Mouse (Mus musculus) CH12.LX (cell line): ENCODE measurements around the gene Gtf2ird2. TPM values are rescaled to one million over a fixed set of nuclear protein-coding genes. Genes with fewer than 3 reads are reported as not detected.

ENCODE experiments used
- DNase-seq: peaks from one replicate; pipeline ENCODE4 v3.0.0-alpha.2; 2013; ENCODE audit errors: extremely low read depth
- H3K27ac ChIP-seq: 2 replicates; pipeline ENCODE4 v1.5.1; 2012; ENCODE audit warnings: low read depth, mild to moderate bottlenecking, control low read depth, moderate library complexity; ENCODE audit not compliant: insufficient read depth
- H3K27me3 ChIP-seq: replicated peaks from 2 replicates; pipeline ENCODE3; 2012; ENCODE audit warnings: inconsistent platforms
- H3K36me3 ChIP-seq, 2 experiments: replicated peaks in 1 of 2; 2 replicates each; pipeline versions ENCODE3 to v1.6.1; 2012; ENCODE audit warnings: inconsistent platforms in 1 of 2, low read length in 1 of 2, mild to moderate bottlenecking in 1 of 2, mixed read lengths in 1 of 2, moderate library complexity in 1 of 2; ENCODE audit not compliant: control insufficient read depth in 1 of 2, insufficient read depth in 1 of 2
- H3K4me1 ChIP-seq, 2 experiments: 2 replicates each; pipeline ENCODE4 v1.6.1; 2012; ENCODE audit warnings: inconsistent platforms in 1 of 2, moderate library complexity in 1 of 2; ENCODE audit not compliant: insufficient read depth in 2 of 2, control insufficient read depth in 1 of 2
- H3K4me2 ChIP-seq: 2 replicates; pipeline ENCODE4 v1.6.1; 2012; ENCODE audit warnings: low read depth, mild to moderate bottlenecking, control low read depth; ENCODE audit not compliant: poor library complexity, insufficient read depth, severe bottlenecking
- H3K4me3 ChIP-seq, 3 experiments: fragments of 150-350 bp in 1 of 3; sonication (generic) in 1 of 3; replicated peaks in 1 of 3; 2 replicates each; pipeline versions ENCODE3 to v1.5.1; 2011 to 2012; ENCODE audit warnings: low read depth in 2 of 3, low read length in 2 of 3, mild to moderate bottlenecking in 2 of 3, moderate library complexity in 2 of 3, control low read depth in 1 of 3, improper control_type of control experiment in 1 of 3, inconsistent platforms in 1 of 3, mixed read lengths in 1 of 3; ENCODE audit not compliant: poor library complexity in 1 of 3
- H3K79me2 ChIP-seq: replicated peaks from 2 replicates; pipeline ENCODE4 v1.6.1; 2012; ENCODE audit warnings: mild to moderate bottlenecking, moderate library complexity; ENCODE audit not compliant: control insufficient read depth, poor library complexity, insufficient read depth, severe bottlenecking; ENCODE audit errors: extremely low read depth
- H3K9ac ChIP-seq: 2 replicates; pipeline ENCODE4 v1.6.1; 2012; ENCODE audit warnings: low read depth, mild to moderate bottlenecking, control low read depth, moderate library complexity; ENCODE audit not compliant: insufficient read depth
- H3K9me3 ChIP-seq: replicated peaks from 2 replicates; pipeline ENCODE3; 2012; ENCODE audit warnings: low read length, inconsistent platforms, mixed read lengths
- BHLHE40 ChIP-seq: IDR thresholded peaks from 2 replicates; pipeline ENCODE4 v1.6.1; 2011; ENCODE audit warnings: mild to moderate bottlenecking, low read depth, low read length, improper control_type of control experiment
- CHD1 ChIP-seq: IDR thresholded peaks from 2 replicates; pipeline ENCODE4 v1.6.1; 2012; ENCODE audit warnings: low read depth, low read length, improper control_type of control experiment, inconsistent platforms
- CHD2 ChIP-seq: IDR thresholded peaks from 2 replicates; pipeline ENCODE4 v1.6.1; 2011; ENCODE audit warnings: low read length, improper control_type of control experiment
- CTCF ChIP-seq, 2 experiments: IDR thresholded peaks in 1 of 2; conservative IDR thresholded peaks in 1 of 2; 2 replicates each; pipeline ENCODE4 v1.5.1; 2011 to 2012; ENCODE audit warnings: low read depth in 2 of 2, low read length in 2 of 2, improper control_type of control experiment in 1 of 2, inconsistent platforms in 1 of 2, mild to moderate bottlenecking in 1 of 2, moderate library complexity in 1 of 2
- ELF1 ChIP-seq: IDR thresholded peaks from 2 replicates; pipeline ENCODE4 v1.6.1; 2014; ENCODE audit warnings: low read depth, mild to moderate bottlenecking, inconsistent platforms, low read length, improper control_type of control experiment
- EP300 ChIP-seq: IDR thresholded peaks from 2 replicates; pipeline ENCODE4 v1.6.1; 2011; ENCODE audit warnings: low read length, improper control_type of control experiment
- HCFC1 ChIP-seq: IDR thresholded peaks from 2 replicates; pipeline ENCODE4 v1.6.1; 2012; ENCODE audit warnings: low read depth, mild to moderate bottlenecking, inconsistent platforms, low read length, improper control_type of control experiment
- JUN ChIP-seq: IDR thresholded peaks from 2 replicates; pipeline ENCODE4 v1.6.1; 2011; ENCODE audit warnings: low read depth, mild to moderate bottlenecking, low read length, improper control_type of control experiment, moderate library complexity; ENCODE audit not compliant: insufficient read depth
- JUND ChIP-seq: conservative IDR thresholded peaks from 2 replicates; pipeline ENCODE4 v1.6.1; 2011; ENCODE audit warnings: low read depth, low read length, improper control_type of control experiment
- MAFK ChIP-seq: IDR thresholded peaks from 2 replicates; pipeline ENCODE4 v1.6.1; 2011; ENCODE audit warnings: low read length, improper control_type of control experiment; ENCODE audit not compliant: insufficient replicate concordance
- MAX ChIP-seq: IDR thresholded peaks from 2 replicates; pipeline ENCODE4 v1.6.1; 2011; ENCODE audit warnings: low read length, improper control_type of control experiment
- MAZ ChIP-seq: IDR thresholded peaks from 2 replicates; pipeline ENCODE4 v1.6.1; 2012; ENCODE audit warnings: low read depth, mild to moderate bottlenecking, inconsistent platforms, low read length, improper control_type of control experiment, moderate library complexity
- MEF2A ChIP-seq: IDR thresholded peaks from 2 replicates; pipeline ENCODE4 v1.6.1; 2014; ENCODE audit warnings: low read depth, mild to moderate bottlenecking, inconsistent platforms, low read length, improper control_type of control experiment, borderline replicate concordance
- MXI1 ChIP-seq: IDR thresholded peaks from 2 replicates; pipeline ENCODE4 v1.6.1; 2011; ENCODE audit warnings: mild to moderate bottlenecking, low read depth, low read length, improper control_type of control experiment
- MYC ChIP-seq: IDR thresholded peaks from 2 replicates; pipeline ENCODE4 v1.6.1; 2011; ENCODE audit warnings: low read depth, mild to moderate bottlenecking, improper control_type of control experiment, low read length
- NELFE ChIP-seq: IDR thresholded peaks from 2 replicates; pipeline ENCODE4 v1.6.1; 2011; ENCODE audit warnings: low read depth, low read length, improper control_type of control experiment
- PAX5 ChIP-seq: IDR thresholded peaks from 2 replicates; pipeline ENCODE4 v1.6.1; 2012; ENCODE audit warnings: low read length, inconsistent platforms, mixed read lengths
- POLR2A ChIP-seq: IDR thresholded peaks from 2 replicates; pipeline ENCODE4 v1.6.1; 2011; ENCODE audit warnings: low read depth, mild to moderate bottlenecking, improper control_type of control experiment, low read length
- POLR2AphosphoS2 ChIP-seq: IDR thresholded peaks from 2 replicates; pipeline ENCODE4 v1.6.1; 2011; ENCODE audit warnings: low read depth, low read length, improper control_type of control experiment
- RAD21 ChIP-seq: IDR thresholded peaks from 2 replicates; pipeline ENCODE4 v1.6.1; 2011; ENCODE audit warnings: low read depth, mild to moderate bottlenecking, low read length, improper control_type of control experiment, moderate library complexity
- RCOR1 ChIP-seq: conservative IDR thresholded peaks from 2 replicates; pipeline ENCODE4 v1.6.1; 2012; ENCODE audit warnings: low read depth, mild to moderate bottlenecking, inconsistent platforms, low read length, improper control_type of control experiment
- SIN3A ChIP-seq: IDR thresholded peaks from 2 replicates; pipeline ENCODE4 v1.6.1; 2012; ENCODE audit warnings: low read length, improper control_type of control experiment, inconsistent platforms
- SMC3 ChIP-seq: IDR thresholded peaks from 2 replicates; pipeline ENCODE4 v1.6.1; 2011; ENCODE audit warnings: low read depth, low read length, improper control_type of control experiment
- TBP ChIP-seq: conservative IDR thresholded peaks from 2 replicates; pipeline ENCODE4 v1.6.1; 2011; ENCODE audit warnings: low read depth, low read length, improper control_type of control experiment
- UBTF ChIP-seq: IDR thresholded peaks from 2 replicates; pipeline ENCODE4 v1.6.1; 2012; ENCODE audit warnings: low read depth, mild to moderate bottlenecking, inconsistent platforms, low read length, improper control_type of control experiment, moderate library complexity
- USF1 ChIP-seq: IDR thresholded peaks from 2 replicates; pipeline ENCODE4 v1.6.1; 2014; ENCODE audit warnings: low read depth, mild to moderate bottlenecking, inconsistent platforms, low read length, improper control_type of control experiment
- USF2 ChIP-seq: conservative IDR thresholded peaks from 2 replicates; pipeline ENCODE4 v1.6.1; 2011; ENCODE audit warnings: low read depth, low read length, improper control_type of control experiment
- ZC3H11A ChIP-seq: IDR thresholded peaks from 2 replicates; pipeline ENCODE4 v1.6.1; 2012; ENCODE audit warnings: low read depth, mild to moderate bottlenecking, inconsistent platforms, low read length, improper control_type of control experiment
- ZKSCAN1 ChIP-seq: IDR thresholded peaks from 2 replicates; pipeline ENCODE4 v1.6.1; 2012; ENCODE audit warnings: low read depth, inconsistent platforms, low read length, improper control_type of control experiment, borderline replicate concordance
- ZMIZ1 ChIP-seq: IDR thresholded peaks from 2 replicates; pipeline ENCODE4 v1.6.1; 2012; ENCODE audit warnings: low read depth, mild to moderate bottlenecking, inconsistent platforms, low read length, improper control_type of control experiment
- ZNF384 ChIP-seq: IDR thresholded peaks from 2 replicates; pipeline ENCODE4 v1.6.1; 2012; ENCODE audit warnings: low read depth, low read length, improper control_type of control experiment, inconsistent platforms
- dilution Hi-C: fragments of 300-500 bp; cut with MboI; formaldehyde crosslinking; loops from 2 replicates; pipeline ENCODE4 v1.14.3; 2020; ENCODE audit warnings: low sequenced_read_pairs; ENCODE audit not compliant: extremely low pct_unique_long_range_greater_than_20kb, extremely low pct_ligation_motif_present
- in situ Hi-C: fragments of 300-500 bp; cut with MboI; formaldehyde crosslinking; loops from 3 replicates; pipeline ENCODE4 v1.14.3; 2019; ENCODE audit warnings: low sequenced_read_pairs, low pct_ligation_motif_present, low pct_unique_long_range_greater_than_20kb, mixed read lengths
- polyA plus RNA-seq: library from polyadenylated mRNA; unstranded; fragments of >175 nt; gene quantifications from 2 replicates; pipeline ENCODE4 v1.2.1, GENCODE M21; 2012; ENCODE audit warnings: low read depth; ENCODE audit not compliant: insufficient read length
- total RNA-seq, 2 experiments: library from RNA; depleted of rRNA; stranded (reverse); fragments of 300-350 nt in 1 of 2; fragments of >200 nt in 1 of 2; gene quantifications; 2 replicates each; pipeline ENCODE4 v1.2.3; 2012 to 2014

The Gtf2ird2 gene
- total and polyA plus RNA-seq, 3 experiments = 1.9 to 9.7 (median 4.7) TPM

- in situ Hi-C loops = no loop called here
- Histone ChIP-seq H3K4me3 (peak overlapping the region; percentile 71 to 91 (median 84)), H3K9ac (peak overlapping the region; percentile 96), H3K36me3 (peaks cover 31 to 47% of the 10 kb centered on the region in 2 experiments), H3K27me3 (no peaks in the 10 kb centered on the region), H3K4me2 (peak overlapping the region; percentile 60), H3K4me1 (peaks cover 25 to 53% of the 10 kb centered on the region in 2 experiments), H3K79me2 (peaks cover 26% of the 10 kb centered on the region), H3K9me3 (no peaks in the 10 kb centered on the region), H3K27ac (peak overlapping the region; percentile 100)
- DNase-seq = peak; percentile 84
- dilution Hi-C loops = no loop called here
- TF ChIP-seq JUN (no peak), SIN3A (no peak), ELF1 (peak; percentile 8; the same call in 1 of the 2 replicates), CTCF (conservative IDR thresholded peaks at IDR 0.05 in 1 of 2, IDR thresholded peaks at IDR 0.05 in 1 of 2; ENCODE audit: low read depth in 2 of 2, low read length in 2 of 2) (peak; percentile 55 to 67), NELFE (no peak), ZNF384 (no peak; the same call in 1 of the 2 replicates), RAD21 (peak; percentile 45), MAX (peak; percentile 67; the same call in 1 of the 2 replicates), UBTF (0 out of 2 replicates have a peak, but pooled peaks have one; percentile 18), POLR2AphosphoS2 (0 out of 2 replicates have a peak, but pooled peaks have one; percentile 6), SMC3 (peak; percentile 58), MAFK (no peak)
Observed at GRCm38 (mm10) chr5:134227574-134228248, 43.9 kb downstream of the Gtf2ird2 start.

- peaks cover 25 to 53% of the 10 kb centered on the region in 2 experiments for H3K4me1 ChIP-seq
- H3K36me3 ChIP-seq = peaks cover 26 to 42% of the 10 kb centered on the region in 2 experiments
- no peaks in the 10 kb centered on the region for H3K27me3 ChIP-seq
- peak overlapping the region; percentile 60; the same call in 1 of the 2 replicates for H3K4me2 ChIP-seq
- in situ Hi-C loops = no loop called here
- H3K27ac ChIP-seq = peak overlapping the region; percentile 100
- H3K9ac ChIP-seq = peak overlapping the region; percentile 96
- H3K4me3 ChIP-seq = peak overlapping the region; percentile 71 to 91 (median 84)
- peaks cover 26% of the 10 kb centered on the region for H3K79me2 ChIP-seq
- peak; percentile 82 for DNase-seq
- H3K9me3 ChIP-seq = no peaks in the 10 kb centered on the region
- dilution Hi-C loops = no loop called here
- TF ChIP-seq RCOR1 (no peak), ZKSCAN1 (no peak), MAZ (peak; percentile 97), BHLHE40 (peak; percentile 75), ZC3H11A (no peak), SMC3 (no peak), MAFK (0 out of 2 replicates have a peak, but pooled peaks have one; percentile 47), SIN3A (peak; percentile 38; the same call in 1 of the 2 replicates), JUND (peak; percentile 62), MYC (no peak), MEF2A (peak; percentile 99), PAX5 (no peak), ZMIZ1 (no peak; the same call in none of the 2 replicates), POLR2A (peak; percentile 70), TBP (peak; percentile 71; the same call in 1 of the 2 replicates), CHD2 (peak; percentile 66; the same call in 1 of the 2 replicates), CHD1 (no peak), HCFC1 (no peak), CTCF (conservative IDR thresholded peaks at IDR 0.05 in 1 of 2, IDR thresholded peaks at IDR 0.05 in 1 of 2; ENCODE audit: low read depth in 2 of 2, low read length in 2 of 2) (no peak), EP300 (peak; percentile 78; the same call in 1 of the 2 replicates), MXI1 (no peak), USF1 (no peak), ELF1 (0 out of 2 replicates have a peak, but pooled peaks have one; percentile 2), USF2 (no peak)
Observed at GRCm38 (mm10) chr5:134228249-134228638, 44.4 kb downstream of the Gtf2ird2 start.
